Mouse (Mus musculus) cerebellum, adult 11-12 months (tissue): Measurements from ENCODE around the gene Klra4.
"Not testable (repeated sequence)": the region's sequence is repeated elsewhere in the genome, so short reads cannot be mapped to it uniquely, and the experiment has no call there.

Source experiments
- DNase-seq: peaks from one replicate; pipeline ENCODE4 v3.0.0; 2022

Klra4 gene

DNA sequence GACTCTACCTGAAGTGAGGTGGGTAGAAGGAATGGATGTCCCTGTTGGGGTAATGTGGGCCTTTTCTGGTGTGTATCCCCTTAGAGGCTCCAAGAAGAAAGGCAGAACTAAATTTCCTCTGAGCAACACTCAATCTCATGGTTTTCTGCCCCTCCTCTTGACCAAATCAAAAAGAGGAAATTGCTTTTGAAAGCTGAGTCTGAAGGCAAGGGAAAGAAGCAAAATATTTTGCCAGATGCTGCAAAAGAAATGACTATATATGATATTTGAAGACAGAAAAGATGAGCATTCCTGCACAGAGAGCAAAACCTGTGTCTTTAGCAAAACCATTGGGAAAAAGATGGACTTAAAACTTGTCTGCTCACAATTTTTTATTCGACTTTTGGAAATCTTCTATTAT, at the start of gene Klra4:
Klra4 (minus strand) TSS at position 101 of the 400 bp plus-strand sequence.
- DNase-seq, result not testable (repeated sequence)

DNA sequence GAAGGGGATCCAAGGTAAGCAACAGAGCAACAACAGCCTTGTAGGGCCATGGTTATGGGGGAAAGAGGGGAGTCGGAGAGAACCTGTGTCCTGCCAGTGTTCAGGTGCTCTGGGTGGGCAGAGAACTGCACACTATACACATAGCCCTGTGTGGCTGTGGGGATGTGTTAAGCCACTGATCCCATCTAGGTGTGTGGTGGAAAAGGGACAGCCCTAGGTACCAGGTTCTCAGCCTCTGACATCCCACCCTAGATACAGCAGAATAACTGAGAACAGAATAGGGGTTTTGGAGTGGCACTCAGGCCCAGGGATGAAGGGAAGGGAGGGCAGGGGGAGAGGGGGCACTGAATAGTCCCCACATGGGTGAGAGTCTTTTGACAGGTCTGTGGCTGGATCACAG, 43.4 kb upstream of the Klra4 start:
- DNase-seq, result no peak

DNA sequence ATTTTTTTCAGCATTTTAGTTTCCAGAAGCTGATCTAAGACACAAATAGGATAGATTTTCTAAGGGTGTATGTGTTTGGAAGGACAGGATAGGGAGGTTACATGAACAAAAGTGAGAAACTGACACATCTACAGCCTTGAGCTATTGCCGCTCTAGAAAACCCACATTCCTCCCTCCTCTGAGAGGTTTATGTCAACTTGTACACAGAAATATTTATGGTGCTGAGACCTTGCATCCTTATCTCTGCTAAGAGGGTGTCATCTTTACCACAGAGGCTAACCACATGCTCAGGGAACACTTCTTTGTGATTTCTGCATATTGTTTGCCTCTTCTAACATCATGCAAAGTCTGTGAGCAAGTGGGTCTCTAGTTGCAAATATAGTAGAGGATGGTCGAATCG, 35.7 kb upstream of the Klra4 start:
- DNase-seq, result not testable (repeated sequence)

DNA sequence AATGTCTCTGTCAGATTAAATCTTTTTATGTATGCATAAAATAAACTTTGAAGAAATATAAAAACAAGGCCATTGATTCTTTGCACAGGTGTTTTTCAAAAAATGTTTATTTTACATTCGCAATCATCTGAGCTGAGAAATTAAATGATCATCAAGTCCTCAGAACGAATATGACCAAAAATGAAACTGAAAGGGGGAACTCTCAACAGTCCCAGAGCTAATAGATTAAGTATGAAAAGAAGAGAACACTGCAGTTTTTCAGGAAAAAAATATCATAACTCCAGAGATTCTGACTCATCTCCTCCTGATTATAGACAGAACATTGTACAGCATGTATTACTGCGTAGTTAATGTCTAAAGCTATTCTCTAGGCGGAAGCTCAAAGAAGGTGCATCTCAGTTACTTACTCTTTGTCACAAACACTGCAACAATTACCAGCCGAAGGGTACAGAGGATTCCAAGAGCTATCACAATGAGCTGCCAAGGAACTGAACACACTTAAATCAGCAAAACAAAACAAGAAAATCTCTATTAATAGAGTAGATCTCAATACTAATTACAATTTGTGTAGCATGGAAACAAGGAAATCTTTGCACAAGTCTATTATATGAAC, 25.4 kb upstream of the Klra4 start:
- DNase-seq, result no peak

DNA sequence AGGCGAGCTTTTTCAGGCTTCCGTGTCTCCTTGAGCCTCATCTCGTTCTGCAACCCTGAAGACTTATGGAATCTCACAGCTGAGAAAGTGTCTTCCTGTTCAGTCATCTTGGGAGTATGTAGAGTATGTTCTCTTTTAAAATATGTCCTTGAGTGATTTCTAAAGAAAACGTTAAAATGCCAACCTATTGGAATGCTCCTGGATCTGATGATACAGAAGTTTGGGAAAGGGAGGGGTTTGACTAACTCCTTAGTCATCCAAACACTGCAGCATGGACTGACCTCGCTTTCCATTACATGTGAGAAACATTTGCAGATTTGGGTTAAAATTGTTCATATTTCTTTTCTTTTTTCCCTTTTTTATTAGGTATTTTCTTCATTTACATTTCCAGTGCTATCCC, 1.9 kb downstream of the Klra4 start:
- DNase-seq, result no peak

DNA sequence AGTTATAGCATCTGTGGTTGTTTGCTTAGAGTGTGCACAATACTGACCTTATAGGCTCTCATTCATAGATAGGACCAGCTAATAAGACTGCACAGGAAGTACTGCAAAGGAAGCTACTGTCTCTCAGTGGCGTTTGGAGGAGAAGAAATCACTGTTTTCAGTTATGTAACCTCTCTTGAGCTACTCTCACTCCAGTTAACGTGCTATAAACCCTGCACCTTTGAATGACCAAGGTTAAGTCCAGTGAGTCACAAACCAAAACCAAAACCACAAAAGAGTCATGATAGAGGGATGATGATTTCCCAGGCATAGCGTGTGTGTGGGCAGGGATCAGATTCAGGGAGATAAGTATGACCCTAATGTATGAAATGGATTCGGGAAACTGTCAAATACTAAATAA, 31.9 kb downstream of the Klra4 start:
- not testable (repeated sequence) for DNase-seq

DNA sequence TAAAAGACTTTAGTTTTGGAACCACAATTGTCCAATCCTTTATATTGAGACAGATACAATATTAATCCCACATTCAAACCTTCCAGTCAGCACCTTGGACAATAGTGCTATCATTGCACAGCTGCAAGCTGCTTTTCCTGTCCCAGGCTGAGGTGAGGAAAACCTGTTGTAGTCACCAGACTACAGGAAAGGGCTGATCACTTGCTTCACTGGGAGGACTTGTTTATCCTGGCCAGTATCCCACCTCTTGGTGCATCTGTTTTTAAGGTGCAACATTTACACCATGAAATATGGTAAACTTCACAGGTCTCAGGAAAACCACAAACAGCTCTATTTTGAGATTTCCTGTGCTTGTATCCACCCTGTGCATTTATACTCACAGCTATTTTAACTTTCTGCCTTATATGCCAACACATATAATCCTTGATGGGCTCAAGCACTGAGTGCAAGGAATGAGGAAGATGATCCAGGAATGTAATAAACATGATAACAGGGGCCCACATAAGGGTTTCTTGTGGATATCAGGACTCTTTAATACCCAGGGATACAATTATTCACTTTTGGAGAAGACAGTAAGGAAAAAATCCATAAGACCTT, 35.5 kb downstream of the Klra4 start:
- DNase-seq, result not testable (repeated sequence)

DNA sequence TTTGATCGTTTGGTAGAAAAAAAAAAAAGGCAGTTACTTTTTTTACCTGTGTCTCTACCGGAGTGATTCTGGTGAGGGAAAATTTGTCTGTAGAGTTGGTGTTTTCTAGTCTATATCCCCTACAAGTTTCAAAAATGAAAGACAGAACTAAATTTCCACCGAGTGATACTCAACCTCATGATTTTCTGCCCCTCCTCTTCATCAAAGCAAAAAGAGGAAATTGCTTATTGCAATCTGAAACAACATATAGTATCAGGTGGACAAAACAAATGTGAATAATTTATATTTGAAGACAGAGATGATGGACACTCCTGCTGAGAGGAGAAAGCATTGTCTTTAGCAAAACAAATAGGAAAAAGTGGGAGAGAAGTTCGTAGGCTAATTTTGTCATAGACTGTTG, 40.2 kb downstream of the Klra4 start, which contains the start of gene Klra6:
Klra6 (minus strand) TSS at position 101 of the 400 bp plus-strand sequence.
- DNase-seq, result no peak
